Mouse (Mus musculus) gonadal fat pad, adult 2 months (tissue): ENCODE measurements around the gene Fubp1. TPM values are rescaled to one million over a fixed set of nuclear protein-coding genes. Genes with fewer than 3 reads are reported as not detected.

Source experiments
- DNase-seq: peaks from one replicate; pipeline ENCODE4 v3.0.0-alpha.2; 2012; ENCODE audit warnings: low read depth
- polyA plus RNA-seq: library from polyadenylated mRNA; depleted of rRNA; stranded (reverse); fragments of >200 nt; gene quantifications from 2 replicates; pipeline ENCODE4 v1.2.3, GENCODE M21; 2012; rRNA removed

The Fubp1 gene
- 63.2 and 63.5 TPM in 2 replicates for polyA plus RNA-seq

DNA sequence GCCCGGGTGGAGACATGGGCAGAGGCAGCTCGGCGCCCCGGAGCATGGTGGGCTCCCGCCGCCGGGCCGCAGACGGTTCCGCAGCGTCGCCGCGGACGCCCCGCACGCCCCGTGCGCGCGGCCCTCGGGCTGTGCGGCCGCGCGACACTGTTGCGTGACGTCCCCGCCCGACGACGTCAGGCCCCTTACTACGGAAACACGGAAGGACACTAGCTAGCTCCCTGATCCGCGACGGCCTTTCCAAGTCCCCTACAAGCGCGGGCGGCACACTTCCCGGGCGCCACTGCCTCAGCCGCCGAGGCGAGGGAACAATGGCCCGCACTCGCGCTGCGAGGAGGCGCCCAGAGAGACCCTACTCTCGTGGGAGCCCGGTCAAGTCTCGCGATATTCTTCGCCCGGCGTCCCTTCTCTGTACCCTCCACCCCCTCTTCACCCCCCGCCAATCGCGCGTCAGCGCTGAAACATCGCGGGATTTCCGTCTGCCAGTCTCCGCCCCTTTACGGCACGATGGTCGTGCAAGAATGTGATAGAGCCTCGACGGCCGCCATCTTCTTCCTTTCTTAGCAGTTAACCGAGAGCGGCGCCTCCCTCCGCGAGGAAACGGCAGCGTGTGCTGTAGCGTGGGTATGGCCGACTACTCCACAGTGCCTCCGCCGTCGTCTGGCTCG is at the start of gene Fubp1, which contains the start of gene Dnajb4:
Gene Fubp1 (plus strand): TSS at position 456 of the 668 bp plus-strand sequence.
Gene Dnajb4 (minus strand): TSS at position 336 of the 668 bp plus-strand sequence.
- no peak for DNase-seq

- DNase-seq: no peak
These were observed 49.6 kb upstream of the Fubp1 start for GRCm38 (mm10) chr3:152160607-152161006.

- DNase-seq: no peak
These were observed 46.9 kb upstream of the Fubp1 start for GRCm38 (mm10) chr3:152163320-152163719.

DNA sequence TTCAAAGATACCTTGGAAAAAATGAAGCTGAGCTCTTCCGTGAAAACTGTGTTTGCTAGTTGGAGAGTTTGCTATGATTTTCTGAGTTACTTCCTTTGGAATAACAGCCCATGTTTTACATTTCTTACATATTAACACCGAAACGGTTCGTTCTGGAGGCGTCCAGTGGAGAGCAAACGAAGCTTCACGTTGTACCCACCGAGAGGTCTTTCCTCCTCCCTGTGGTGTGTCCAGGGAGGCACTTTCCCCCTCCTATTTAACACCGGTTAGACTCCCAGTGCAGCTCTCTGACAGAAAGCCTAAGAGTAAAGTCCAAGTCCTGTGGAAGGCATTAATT is 45.2 kb upstream of the Fubp1 start:
- no peak for DNase-seq

DNA sequence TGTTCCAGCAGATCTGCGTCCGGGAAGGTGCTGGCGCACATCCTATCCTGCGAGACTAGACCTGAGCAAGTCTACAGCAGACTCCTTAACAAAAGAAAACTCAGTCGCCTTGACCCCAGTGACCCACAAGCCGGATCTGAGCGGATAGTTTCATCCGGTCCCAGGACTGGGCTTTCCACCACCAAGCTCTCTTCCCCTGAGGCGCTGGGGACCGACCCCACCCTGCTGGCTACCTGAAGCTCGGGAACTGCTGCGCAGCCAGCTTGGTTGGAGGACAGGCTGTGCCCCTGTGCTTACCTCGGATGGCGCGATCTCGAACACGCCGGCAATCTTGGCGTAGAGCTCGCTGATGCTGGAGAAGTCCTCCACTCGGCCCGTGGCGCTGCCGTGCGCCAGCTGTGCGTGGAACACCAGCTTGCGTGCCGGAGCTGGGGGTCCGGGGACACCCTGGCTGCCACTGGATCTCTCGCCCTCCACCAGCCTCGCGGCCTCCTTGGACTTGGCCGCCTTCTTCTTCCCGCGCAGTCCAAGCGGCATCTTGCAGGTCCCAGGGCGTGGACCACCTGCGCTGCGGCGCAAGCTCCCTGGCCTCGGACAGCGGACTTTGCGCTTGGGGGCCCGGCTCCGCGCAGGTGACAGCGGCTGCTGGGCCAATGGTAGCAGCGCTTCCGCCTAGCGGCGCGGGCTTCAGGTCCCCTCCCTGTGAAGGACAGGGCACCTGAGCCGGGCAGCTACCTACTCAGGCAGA is 44.7 kb upstream of the Fubp1 start:
- no peak for DNase-seq

DNA sequence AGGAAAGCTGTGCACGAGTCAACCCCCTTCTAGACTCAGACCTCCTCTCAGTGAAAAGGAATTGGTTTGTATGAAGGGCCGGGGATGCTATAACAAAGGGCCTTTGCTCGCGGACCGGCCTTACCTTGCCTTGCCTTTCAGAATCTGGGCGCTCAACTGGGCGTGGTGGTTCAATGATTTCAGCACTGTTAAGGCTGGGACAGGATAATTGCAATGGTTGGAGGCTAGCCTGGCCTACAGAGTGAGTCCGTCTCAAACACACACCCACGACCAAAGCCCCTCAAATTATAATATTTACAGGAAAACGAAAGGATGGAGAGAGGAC is 44.2 kb upstream of the Fubp1 start, which contains the start of gene Gipc2:
Gene Gipc2 (minus strand): TSS at position 132 of the 325 bp plus-strand sequence.
- DNase-seq: no peak

DNA sequence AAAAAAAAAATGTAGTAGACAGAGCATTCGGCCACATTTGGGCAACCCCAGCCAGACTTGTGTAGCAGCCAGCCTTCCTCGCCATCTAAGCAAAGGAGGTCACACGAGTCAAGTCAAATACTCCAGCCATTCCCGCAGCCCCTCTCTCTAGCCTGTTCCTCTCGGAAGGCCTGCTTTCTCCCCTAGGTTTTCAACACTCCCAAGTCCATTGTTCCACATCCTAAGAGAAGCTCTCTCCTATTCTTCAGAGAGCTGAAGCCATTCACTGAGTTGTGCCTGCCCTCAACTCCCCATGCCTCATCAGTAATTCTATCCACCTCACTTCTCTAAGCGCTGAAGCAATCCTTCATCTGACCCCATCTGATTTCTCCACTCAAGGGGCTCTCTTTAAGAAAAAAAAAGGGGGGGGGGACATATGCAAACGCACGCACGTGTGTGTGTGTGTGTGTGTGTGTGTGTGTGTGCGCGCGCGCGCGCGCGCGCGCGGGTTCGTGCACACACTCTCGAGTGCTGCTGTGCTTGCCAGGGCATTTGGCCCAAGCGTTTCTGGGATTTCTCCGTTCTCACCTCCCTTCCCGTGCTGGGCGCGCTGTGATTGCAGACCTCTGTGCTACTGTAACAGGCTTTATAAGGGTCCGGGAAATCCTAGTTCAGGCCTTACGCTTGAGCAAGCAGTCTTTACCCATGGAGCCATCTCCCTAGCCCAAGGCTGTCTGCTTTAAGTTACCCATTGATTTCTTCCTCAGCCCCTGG is 43.3 kb upstream of the Fubp1 start:
- DNase-seq: no peak

- no peak for DNase-seq
These were observed 42.2 kb upstream of the Fubp1 start for GRCm38 (mm10) chr3:152168007-152168406.

DNA sequence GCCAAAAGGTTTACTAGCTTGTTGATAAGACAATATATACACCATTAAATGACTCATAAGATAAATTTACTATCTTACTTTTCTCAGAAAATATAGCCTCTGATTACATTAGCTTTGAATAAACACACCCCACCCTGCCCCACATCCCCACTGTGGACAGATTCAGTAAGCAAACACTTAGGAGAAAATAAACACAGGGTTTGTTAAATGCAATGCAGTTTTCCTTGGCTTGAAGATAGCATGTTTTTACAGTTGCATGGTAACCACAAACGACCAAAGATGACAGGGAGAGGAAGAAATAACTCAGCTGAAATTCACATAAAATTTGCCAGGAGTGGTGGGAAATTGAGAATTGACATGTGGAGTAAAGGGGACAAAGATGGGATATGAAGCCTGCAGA is 39.8 kb upstream of the Fubp1 start:
- DNase-seq: no peak

DNA sequence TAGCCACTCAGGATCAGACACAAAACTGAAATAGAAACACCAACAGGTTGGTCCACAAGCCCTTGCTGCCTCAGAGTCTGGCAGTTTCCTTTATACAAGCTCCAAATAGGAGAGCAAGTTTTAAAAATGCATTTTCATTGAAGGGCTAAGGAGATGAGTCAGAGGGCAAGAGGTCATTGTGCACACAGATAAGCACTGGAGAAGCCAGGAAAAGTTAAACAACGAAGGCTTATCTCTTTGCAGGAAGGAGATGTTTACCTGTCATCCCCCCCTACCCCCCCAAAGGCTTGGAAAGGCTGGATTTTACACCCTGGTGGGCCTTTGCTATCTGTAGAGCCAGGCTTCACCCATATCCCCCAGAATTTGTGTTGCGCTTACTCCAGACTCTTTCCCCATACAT is 39.0 kb upstream of the Fubp1 start:
- DNase-seq: no peak

- DNase-seq: no peak
These were observed 38.4 kb upstream of the Fubp1 start for GRCm38 (mm10) chr3:152171862-152172261.

DNA sequence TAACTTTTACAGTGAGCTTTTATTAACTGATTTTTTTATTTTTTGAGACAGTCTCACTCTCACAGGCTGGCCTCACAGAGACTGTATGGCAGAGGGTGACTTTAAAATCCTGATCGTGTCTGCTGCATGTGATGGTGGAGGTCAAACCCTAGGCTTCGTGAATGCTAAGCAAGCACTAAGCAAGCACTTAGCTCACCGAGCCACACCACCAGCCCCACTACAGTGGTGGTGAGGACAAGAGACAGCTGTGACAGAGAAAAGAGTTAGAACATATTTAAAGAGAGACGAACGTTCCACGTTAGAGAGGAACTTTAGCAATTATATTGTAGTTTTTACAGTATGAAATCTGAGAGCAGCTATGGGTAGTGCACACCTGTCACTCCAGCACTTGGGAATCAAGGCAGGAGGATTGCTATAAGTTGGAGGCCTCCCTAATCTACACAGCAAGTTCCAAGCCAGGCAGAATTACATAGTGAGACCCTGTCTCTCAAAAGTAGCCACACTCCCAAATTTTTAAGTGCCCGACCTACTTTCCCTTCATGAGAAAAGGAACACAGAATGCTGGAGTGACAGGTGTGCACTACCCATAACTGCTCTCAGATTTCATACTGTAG is 37.8 kb upstream of the Fubp1 start:
- no peak for DNase-seq

GRCm38 (mm10) chr3:152178816-152179215 is 31.4 kb upstream of the Fubp1 start:
- no peak for DNase-seq

DNA sequence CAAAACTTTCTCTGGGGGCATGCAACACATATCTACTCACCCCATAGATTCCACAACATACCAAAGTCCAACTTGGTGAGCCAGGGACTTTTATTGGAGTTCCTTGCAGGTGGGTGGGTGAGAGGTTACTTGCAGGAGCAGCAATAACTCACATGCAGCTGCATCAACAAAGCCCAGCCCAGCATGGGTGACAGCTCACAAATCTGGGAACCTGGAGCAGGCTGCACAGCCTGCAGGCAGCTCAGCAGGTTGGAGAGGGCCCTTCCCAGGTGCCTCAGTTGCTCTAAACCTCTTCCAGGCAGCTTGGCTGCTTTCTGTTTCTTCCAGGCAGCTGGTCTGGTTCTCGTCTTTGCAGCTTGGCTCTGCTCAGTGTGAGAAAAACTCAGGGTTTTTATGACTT is 30.9 kb upstream of the Fubp1 start:
- no peak for DNase-seq

DNA sequence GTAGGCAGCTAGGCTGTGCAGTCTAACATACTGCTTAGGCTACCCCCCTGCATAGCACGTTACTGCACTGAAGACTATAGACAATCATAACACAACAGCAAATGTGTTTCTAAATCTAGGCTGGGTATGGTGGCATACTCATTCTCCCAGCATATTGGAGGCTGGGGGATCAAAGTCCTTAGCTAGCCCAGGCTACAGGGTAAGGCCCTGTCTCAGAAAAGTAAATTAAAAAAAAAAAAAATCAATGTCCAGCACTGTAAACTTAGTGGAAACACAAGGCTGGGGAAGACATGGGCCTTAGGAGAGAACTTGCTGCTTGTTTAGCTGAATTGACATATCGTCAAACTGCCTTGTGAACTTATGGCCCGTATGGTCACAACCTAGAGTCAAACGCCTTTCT is 29.6 kb upstream of the Fubp1 start:
- no peak for DNase-seq

DNA sequence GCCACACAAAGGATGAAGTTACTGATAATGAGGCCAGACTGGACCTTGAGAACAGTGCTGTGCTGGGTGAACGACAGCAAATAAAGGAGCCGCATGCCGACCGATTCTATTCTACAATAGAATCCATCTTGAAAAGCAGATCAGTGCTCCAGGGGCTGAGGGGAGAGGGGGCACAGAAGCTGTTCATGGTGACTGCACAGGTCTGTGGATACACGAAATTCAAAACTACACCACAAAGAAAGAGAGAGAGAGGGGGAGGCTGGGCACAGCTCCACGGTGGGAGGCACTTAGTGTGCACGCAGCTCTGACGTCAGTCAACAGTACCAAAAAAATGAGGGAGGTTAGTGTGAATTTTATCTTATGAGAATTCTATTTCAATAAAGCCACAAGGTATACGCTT is 26.7 kb upstream of the Fubp1 start:
- no peak for DNase-seq

DNA sequence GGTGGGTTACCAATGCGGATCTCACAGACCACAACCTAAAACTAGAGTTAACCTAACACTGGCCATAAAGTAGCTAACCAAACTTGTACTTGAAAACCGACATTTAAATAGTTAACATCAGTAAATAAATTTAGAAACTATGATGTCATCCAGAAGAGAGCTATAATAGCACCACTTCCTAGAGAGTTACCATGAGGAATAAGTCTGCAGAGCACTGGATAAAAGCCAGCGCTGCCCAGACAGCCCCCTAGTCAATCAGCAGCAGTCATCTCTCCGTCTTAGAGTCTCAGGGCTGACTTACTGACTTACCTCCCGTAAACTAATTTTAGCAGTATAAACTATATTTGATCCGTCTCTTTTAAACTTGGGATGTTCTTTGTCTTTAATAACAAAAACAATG is 24.1 kb upstream of the Fubp1 start:
- no peak for DNase-seq

GRCm38 (mm10) chr3:152189306-152189705 is 20.9 kb upstream of the Fubp1 start:
- no peak for DNase-seq

GRCm38 (mm10) chr3:152190679-152191477 is 19.3 kb upstream of the Fubp1 start:
- DNase-seq: no peak

DNA sequence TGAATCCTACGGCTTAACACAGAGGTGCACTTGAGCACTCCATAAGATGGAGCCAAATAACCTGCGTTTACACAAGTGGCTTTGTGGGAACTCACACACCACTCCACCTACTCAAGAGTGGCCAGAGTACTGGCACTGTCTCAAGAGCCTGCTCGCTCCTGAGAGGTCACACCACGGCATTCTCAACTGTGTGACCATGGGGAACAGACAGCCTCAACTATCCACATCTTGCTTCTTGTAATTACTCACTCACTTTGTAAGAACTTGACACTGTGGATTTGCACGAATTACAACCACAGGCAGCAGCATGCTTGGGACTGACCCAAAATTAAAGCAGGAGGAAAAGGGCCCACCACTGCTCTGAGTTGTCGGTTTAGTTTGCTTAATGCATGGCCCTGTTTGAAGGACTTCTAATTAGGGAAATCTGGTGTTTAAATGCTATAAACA is 18.4 kb upstream of the Fubp1 start:
- DNase-seq: no peak

DNA sequence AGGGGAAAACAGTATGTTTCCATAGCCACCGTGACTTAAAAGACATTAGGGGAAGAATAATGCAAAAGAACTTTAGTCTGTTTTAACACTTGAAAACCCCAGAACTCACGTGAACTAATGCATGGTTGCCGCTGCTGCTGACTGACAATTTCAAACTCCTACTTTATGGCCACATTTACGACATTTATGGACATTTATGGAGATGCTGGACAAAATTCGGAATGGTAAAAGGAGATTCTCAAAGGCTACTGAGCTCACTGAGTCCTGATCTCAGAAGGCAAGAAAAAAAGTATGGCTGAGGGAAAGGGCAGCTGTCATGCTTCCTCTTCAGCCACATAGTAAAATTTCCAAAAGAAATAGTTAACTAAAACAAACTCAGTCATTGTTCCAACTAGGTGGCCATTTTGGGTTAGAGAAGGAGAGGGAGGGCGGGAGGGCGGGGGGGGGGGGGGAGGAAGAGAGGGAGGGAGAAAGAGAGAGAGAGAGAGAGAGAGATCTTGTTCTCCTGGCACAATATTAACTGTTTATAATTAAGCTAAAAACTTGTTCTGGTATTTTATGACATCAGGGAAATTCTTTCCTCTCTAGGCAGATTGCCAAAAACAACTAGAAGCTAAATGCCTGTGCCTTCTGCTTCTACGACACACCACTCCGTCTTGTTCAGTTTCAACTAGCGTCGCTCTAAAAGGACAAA is 17.8 kb upstream of the Fubp1 start:
- DNase-seq: no peak
